Mouse (Mus musculus): ENCODE results near the gene Cyp4a10. TPM values are rescaled to one million over a fixed set of nuclear protein-coding genes. Genes with fewer than 3 reads are reported as not detected.
"Not testable (repeated sequence)": the region's sequence is repeated elsewhere in the genome, so short reads cannot be mapped to it uniquely, and the experiment has no call there.

The Cyp4a10 gene
- total and polyA plus RNA-seq, 3 experiments: not detected

DNA sequence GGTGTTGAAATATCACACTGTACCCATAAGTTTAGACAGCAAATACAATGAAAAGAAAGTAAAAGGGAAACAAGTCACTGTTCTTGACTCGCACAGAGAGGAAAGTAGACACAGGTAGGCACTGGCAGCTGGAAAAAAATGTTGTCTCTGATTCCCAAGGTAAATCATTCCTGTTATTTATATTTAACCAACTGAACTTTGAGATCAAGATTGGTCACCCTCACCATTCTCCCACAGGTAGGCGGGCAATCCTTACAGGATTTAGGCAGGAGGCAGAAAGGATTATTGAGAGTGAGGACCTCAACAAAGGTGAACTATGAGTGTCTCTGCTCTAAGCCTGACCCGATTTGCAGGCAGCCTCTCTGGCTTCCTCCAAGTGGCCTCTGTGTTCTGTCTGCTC, 45.3 kb downstream of the Cyp4a10 start, which contains the start of gene Cyp4a31:
Gene Cyp4a31 (plus strand): TSS at position 249 of the 400 bp plus-strand sequence.
- peaks cover 24% of the 10 kb centered on the region for H3K27me3 ChIP-seq (replicated peaks)
- TF ChIP-seq CTCF (conservative IDR thresholded peaks at IDR 0.05 in 1 of 2, IDR thresholded peaks at IDR 0.05 in 1 of 2; ENCODE audit: low read depth in 2 of 2, low read length in 2 of 2) (no peak), JUN (IDR thresholded peaks at IDR 0.05; ENCODE audit: insufficient read depth, low read depth, low read length) (no peak), TCF12 (IDR thresholded peaks at IDR 0.05; ENCODE audit: low read depth, low read length) (no peak), EP300 (IDR thresholded peaks at IDR 0.05; ENCODE audit: low read length) (no peak), ZC3H11A (IDR thresholded peaks at IDR 0.05; ENCODE audit: low read depth, low read length) (no peak), POLR2AphosphoS2 (IDR thresholded peaks at IDR 0.05; ENCODE audit: low read depth, low read length) (no peak), MAZ (IDR thresholded peaks at IDR 0.05; ENCODE audit: low read depth, low read length) (no peak), MAX (IDR thresholded peaks at IDR 0.05; ENCODE audit: low read length) (no peak)
- no peak for DNase-seq (ENCODE audit: extremely low read depth)
- dilution Hi-C loops (cut with MboI; ENCODE audit: extremely low pct_ligation_motif_present, extremely low pct_unique_long_range_greater_than_20kb, low sequenced_read_pairs): no loop called here
- H3K9me3 ChIP-seq (replicated peaks; ENCODE audit: low read length): no peaks in the 10 kb centered on the region
- H3K9ac ChIP-seq (ENCODE audit: insufficient read depth, low read depth): no peak within 1 kb of the TSS
- H3K4me2 ChIP-seq (ENCODE audit: insufficient read depth, low read depth, poor library complexity, severe bottlenecking): no peak within 1 kb of the TSS
- H3K79me2 ChIP-seq (replicated peaks; ENCODE audit: control insufficient read depth, extremely low read depth, insufficient read depth, poor library complexity, severe bottlenecking): no peaks in the 10 kb centered on the region
- no peaks in the 10 kb centered on the region for H3K4me1 ChIP-seq (ENCODE audit: control insufficient read depth in 1 of 2, insufficient read depth in 2 of 2)
- H3K4me3 ChIP-seq (replicated peaks in 1 of 3; ENCODE audit: low read depth in 2 of 3, low read length in 2 of 3, poor library complexity in 1 of 3): no peak within 1 kb of the TSS
- in situ Hi-C loops (cut with MboI; ENCODE audit: low pct_ligation_motif_present, low pct_unique_long_range_greater_than_20kb, low sequenced_read_pairs): no loop called here
- no peak within 1 kb of the TSS for H3K27ac ChIP-seq (ENCODE audit: insufficient read depth, low read depth)
- no peaks in the 10 kb centered on the region for H3K36me3 ChIP-seq (replicated peaks in 1 of 2; ENCODE audit: control insufficient read depth in 1 of 2, insufficient read depth in 1 of 2, low read length in 1 of 2)

GRCm38 (mm10) chr4:115564469-115565225, 46.6 kb downstream of the Cyp4a10 start:
- in situ Hi-C loops (cut with MboI; ENCODE audit: low pct_ligation_motif_present, low pct_unique_long_range_greater_than_20kb, low sequenced_read_pairs); DNase-seq (ENCODE audit: extremely low read depth); H3K9ac ChIP-seq (ENCODE audit: insufficient read depth, low read depth); H3K4me2 ChIP-seq (ENCODE audit: insufficient read depth, low read depth, poor library complexity, severe bottlenecking); H3K79me2 ChIP-seq (replicated peaks; ENCODE audit: control insufficient read depth, extremely low read depth, insufficient read depth, poor library complexity, severe bottlenecking); dilution Hi-C loops (cut with MboI; ENCODE audit: extremely low pct_ligation_motif_present, extremely low pct_unique_long_range_greater_than_20kb, low sequenced_read_pairs); H3K27ac ChIP-seq (ENCODE audit: insufficient read depth, low read depth); H3K4me3 ChIP-seq (replicated peaks in 1 of 3; ENCODE audit: low read depth in 2 of 3, low read length in 2 of 3, poor library complexity in 1 of 3); H3K4me1 ChIP-seq (ENCODE audit: control insufficient read depth in 1 of 2, insufficient read depth in 2 of 2); H3K36me3 ChIP-seq (replicated peaks in 1 of 2; ENCODE audit: control insufficient read depth in 1 of 2, insufficient read depth in 1 of 2, low read length in 1 of 2); H3K9me3 ChIP-seq (replicated peaks; ENCODE audit: low read length): not testable (repeated sequence)
- H3K27me3 ChIP-seq (replicated peaks): peaks cover 25% of the 10 kb centered on the region

DNA sequence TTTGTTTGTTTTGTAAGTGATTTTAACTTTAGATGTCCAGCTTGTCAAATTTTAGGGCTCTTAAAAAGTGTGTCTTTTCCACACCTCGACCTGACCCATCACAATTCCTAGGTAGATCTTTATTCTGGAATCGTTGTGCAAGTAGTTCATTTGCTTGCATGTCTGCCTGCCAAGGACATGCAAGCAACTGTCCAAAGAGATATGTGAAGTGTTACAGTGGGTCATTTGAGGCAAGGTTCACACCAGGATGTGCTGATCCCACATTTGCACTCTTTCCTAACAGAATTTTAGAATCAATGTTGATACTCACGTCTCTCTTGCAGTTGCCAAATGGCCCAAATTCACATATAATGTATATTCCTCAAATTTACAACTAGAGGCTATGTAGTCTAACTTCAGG, 57.2 kb downstream of the Cyp4a10 start:
- H3K27ac ChIP-seq (ENCODE audit: insufficient read depth, low read depth): no peak overlapping the region
- TF ChIP-seq ELF1 (IDR thresholded peaks at IDR 0.05; ENCODE audit: low read depth, low read length): no peak
- no peak for TF ChIP-seq EP300 (IDR thresholded peaks at IDR 0.05; ENCODE audit: low read length)
- no peak for TF ChIP-seq MXI1 (IDR thresholded peaks at IDR 0.05; ENCODE audit: low read depth, low read length)
- TF ChIP-seq CHD2 (IDR thresholded peaks at IDR 0.05; ENCODE audit: low read length): no peak
- TF ChIP-seq ZC3H11A (IDR thresholded peaks at IDR 0.05; ENCODE audit: low read depth, low read length): no peak
- no peak for TF ChIP-seq POLR2AphosphoS2 (IDR thresholded peaks at IDR 0.05; ENCODE audit: low read depth, low read length)
- no peak for TF ChIP-seq NRF1 (IDR thresholded peaks at IDR 0.05; ENCODE audit: low read depth, low read length)
- TF ChIP-seq CHD1 (IDR thresholded peaks at IDR 0.05; ENCODE audit: low read depth, low read length): no peak
- no peak for TF ChIP-seq SMC3 (IDR thresholded peaks at IDR 0.05; ENCODE audit: low read depth, low read length)
- TF ChIP-seq UBTF (IDR thresholded peaks at IDR 0.05; ENCODE audit: low read depth, low read length): no peak
- no peak for TF ChIP-seq ZKSCAN1 (IDR thresholded peaks at IDR 0.05; ENCODE audit: borderline replicate concordance, low read depth, low read length)
- no peak for TF ChIP-seq MAFK (IDR thresholded peaks at IDR 0.05; ENCODE audit: insufficient replicate concordance, low read length)
- no peak for TF ChIP-seq BHLHE40 (IDR thresholded peaks at IDR 0.05; ENCODE audit: low read depth, low read length)
- TF ChIP-seq MAX (IDR thresholded peaks at IDR 0.05; ENCODE audit: low read length): no peak
- no peak for TF ChIP-seq MAZ (IDR thresholded peaks at IDR 0.05; ENCODE audit: low read depth, low read length)
- no peak for TF ChIP-seq USF2 (conservative IDR thresholded peaks at IDR 0.05; ENCODE audit: low read depth, low read length)
- TF ChIP-seq JUN (IDR thresholded peaks at IDR 0.05; ENCODE audit: insufficient read depth, low read depth, low read length): no peak

More for the DNA sequence above, 57.2 kb downstream of the Cyp4a10 start:
- Histone ChIP-seq H3K79me2 (replicated peaks; ENCODE audit: control insufficient read depth, extremely low read depth, insufficient read depth, poor library complexity, severe bottlenecking) (no peaks in the 10 kb centered on the region), H3K4me3 (replicated peaks in 1 of 3; ENCODE audit: low read depth in 2 of 3, low read length in 2 of 3, poor library complexity in 1 of 3) (no peak overlapping the region), H3K27me3 (replicated peaks) (peaks cover 24% of the 10 kb centered on the region), H3K36me3 (replicated peaks in 1 of 2; ENCODE audit: control insufficient read depth in 1 of 2, insufficient read depth in 1 of 2, low read length in 1 of 2) (no peaks in the 10 kb centered on the region), H3K9ac (ENCODE audit: insufficient read depth, low read depth) (no peak overlapping the region), H3K9me3 (replicated peaks; ENCODE audit: low read length) (no peaks in the 10 kb centered on the region), H3K4me1 (ENCODE audit: control insufficient read depth in 1 of 2, insufficient read depth in 2 of 2) (no peaks in the 10 kb centered on the region), H3K4me2 (ENCODE audit: insufficient read depth, low read depth, poor library complexity, severe bottlenecking) (no peak overlapping the region)
- no peak for DNase-seq (ENCODE audit: extremely low read depth)
- in situ Hi-C loops (cut with MboI; ENCODE audit: low pct_ligation_motif_present, low pct_unique_long_range_greater_than_20kb, low sequenced_read_pairs): no loop called here
- dilution Hi-C loops (cut with MboI; ENCODE audit: extremely low pct_ligation_motif_present, extremely low pct_unique_long_range_greater_than_20kb, low sequenced_read_pairs): no loop called here
